Mouse (Mus musculus): Measurements from ENCODE around the gene Flnb. TPM values are rescaled to one million over a fixed set of nuclear protein-coding genes. Genes with fewer than 3 reads are reported as not detected.

Flnb gene
- polyA plus RNA-seq, 1 experiment from 2014 or later: 2.8 TPM

DNA sequence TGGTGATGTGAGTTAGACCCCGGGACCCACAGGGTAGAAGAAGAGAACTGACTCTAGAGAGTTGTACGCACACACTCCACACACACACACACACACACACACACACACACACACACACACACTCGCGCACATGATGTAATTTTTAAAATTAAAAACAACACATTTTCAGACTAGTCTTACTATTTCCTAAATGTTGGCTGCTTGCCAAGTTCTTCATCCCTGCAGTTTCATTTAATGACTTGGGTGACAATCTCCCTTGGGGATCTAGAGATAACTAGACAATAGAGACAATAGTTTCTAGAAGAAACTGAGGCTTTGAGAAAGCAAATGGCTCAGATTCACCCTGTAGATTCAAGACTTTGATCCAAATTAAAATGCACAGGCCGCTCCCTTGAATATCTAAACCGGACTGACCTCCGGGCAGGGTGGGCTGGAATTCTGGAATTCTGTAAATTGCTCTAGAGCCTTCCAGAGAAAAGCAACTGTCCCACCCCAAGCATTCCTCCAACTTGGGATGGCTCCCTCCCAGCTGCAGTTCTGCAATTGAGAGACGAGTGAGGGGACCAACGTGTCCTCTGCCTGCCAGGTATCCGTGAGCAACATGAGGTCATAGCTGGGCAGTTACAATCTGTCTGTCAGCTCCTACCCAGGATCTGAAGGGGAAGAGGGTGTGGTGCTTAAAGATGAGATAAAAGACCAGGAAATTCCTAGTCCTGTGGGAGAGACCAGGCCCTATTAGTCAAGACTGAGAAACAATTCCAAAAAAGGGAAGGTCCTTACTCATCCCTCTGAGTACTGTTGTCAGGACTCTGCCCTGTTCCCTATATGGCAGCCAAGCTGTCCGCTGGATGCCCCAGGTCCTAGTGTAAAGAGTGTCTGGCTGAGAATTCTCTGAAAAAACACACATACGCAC lies 8.5 kb upstream of the Flnb start:
- no peak overlapping the region for H3K4me3 ChIP-seq (ENCODE audit: inconsistent target)
- no peak overlapping the region for H3K27ac ChIP-seq
- no peaks in the 10 kb centered on the region for H3K36me3 ChIP-seq (ENCODE audit: inconsistent target)
- H3K79me2 ChIP-seq (ENCODE audit: inconsistent target): no peaks in the 10 kb centered on the region
- WGBS (ENCODE audit: missing documents): 96% methylated on average over 8 of the region's 12 CpGs

- no peak overlapping the region for H3K27ac ChIP-seq
- no peaks in the 10 kb centered on the region for H3K79me2 ChIP-seq (ENCODE audit: inconsistent target)
- 5% methylated on average over 36 of the region's 36 CpGs for WGBS (ENCODE audit: missing documents)
- peak overlapping the region; percentile 43 for H3K4me3 ChIP-seq (ENCODE audit: inconsistent target)
- H3K36me3 ChIP-seq (ENCODE audit: inconsistent target): no peaks in the 10 kb centered on the region
Observed at GRCm38 (mm10) chr14:7818463-7819121, 835 bp downstream of the Flnb start.

DNA sequence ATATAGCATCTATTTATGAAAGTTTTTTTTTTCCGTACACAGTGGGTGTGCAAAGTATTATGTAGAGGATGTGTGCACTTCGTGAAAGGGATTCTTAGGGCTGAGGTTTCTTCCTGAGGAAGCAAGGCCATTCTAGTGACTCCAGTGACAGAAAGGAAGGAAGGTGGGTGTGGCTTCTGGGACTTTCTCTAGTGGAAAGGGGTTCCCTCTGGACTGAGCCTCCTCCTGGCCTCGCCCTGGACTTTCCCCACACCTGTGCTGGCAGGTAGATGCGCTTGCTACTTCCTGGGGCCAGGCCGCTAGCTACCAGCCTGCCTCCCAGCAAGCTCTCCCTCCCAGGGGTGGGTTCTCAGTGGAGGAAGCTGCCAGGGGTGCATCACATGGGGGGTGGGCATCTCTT lies 1.7 kb downstream of the Flnb start:
- Histone ChIP-seq H3K79me2 (ENCODE audit: inconsistent target) (no peaks in the 10 kb centered on the region), H3K4me3 (ENCODE audit: inconsistent target) (no peak overlapping the region), H3K27ac (no peak overlapping the region), H3K36me3 (ENCODE audit: inconsistent target) (no peaks in the 10 kb centered on the region)
- WGBS (ENCODE audit: missing documents): 62% methylated on average over 5 of the region's 5 CpGs

GRCm38 (mm10) chr14:7821341-7821740 lies 3.6 kb downstream of the Flnb start:
- H3K27ac ChIP-seq: no peak overlapping the region
- 98% methylated on average over 8 of the region's 8 CpGs for WGBS (ENCODE audit: missing documents)
- no peaks in the 10 kb centered on the region for H3K36me3 ChIP-seq (ENCODE audit: inconsistent target)
- no peaks in the 10 kb centered on the region for H3K79me2 ChIP-seq (ENCODE audit: inconsistent target)
- no peak overlapping the region for H3K4me3 ChIP-seq (ENCODE audit: inconsistent target)

GRCm38 (mm10) chr14:7822693-7823092 lies 4.9 kb downstream of the Flnb start:
- Histone ChIP-seq H3K36me3 (ENCODE audit: inconsistent target) (no peaks in the 10 kb centered on the region), H3K4me3 (ENCODE audit: inconsistent target) (no peak overlapping the region), H3K79me2 (ENCODE audit: inconsistent target) (no peaks in the 10 kb centered on the region), H3K27ac (no peak overlapping the region)
- 93% methylated on average over 7 of the region's 7 CpGs for WGBS (ENCODE audit: missing documents)

- WGBS (ENCODE audit: missing documents): 84% methylated on average over 8 of the region's 8 CpGs
- no peak overlapping the region for H3K27ac ChIP-seq
- H3K79me2 ChIP-seq (ENCODE audit: inconsistent target): no peaks in the 10 kb centered on the region
- no peaks in the 10 kb centered on the region for H3K36me3 ChIP-seq (ENCODE audit: inconsistent target)
- no peak overlapping the region for H3K4me3 ChIP-seq (ENCODE audit: inconsistent target)
Observed at GRCm38 (mm10) chr14:7824651-7825268, 7.0 kb downstream of the Flnb start.

DNA sequence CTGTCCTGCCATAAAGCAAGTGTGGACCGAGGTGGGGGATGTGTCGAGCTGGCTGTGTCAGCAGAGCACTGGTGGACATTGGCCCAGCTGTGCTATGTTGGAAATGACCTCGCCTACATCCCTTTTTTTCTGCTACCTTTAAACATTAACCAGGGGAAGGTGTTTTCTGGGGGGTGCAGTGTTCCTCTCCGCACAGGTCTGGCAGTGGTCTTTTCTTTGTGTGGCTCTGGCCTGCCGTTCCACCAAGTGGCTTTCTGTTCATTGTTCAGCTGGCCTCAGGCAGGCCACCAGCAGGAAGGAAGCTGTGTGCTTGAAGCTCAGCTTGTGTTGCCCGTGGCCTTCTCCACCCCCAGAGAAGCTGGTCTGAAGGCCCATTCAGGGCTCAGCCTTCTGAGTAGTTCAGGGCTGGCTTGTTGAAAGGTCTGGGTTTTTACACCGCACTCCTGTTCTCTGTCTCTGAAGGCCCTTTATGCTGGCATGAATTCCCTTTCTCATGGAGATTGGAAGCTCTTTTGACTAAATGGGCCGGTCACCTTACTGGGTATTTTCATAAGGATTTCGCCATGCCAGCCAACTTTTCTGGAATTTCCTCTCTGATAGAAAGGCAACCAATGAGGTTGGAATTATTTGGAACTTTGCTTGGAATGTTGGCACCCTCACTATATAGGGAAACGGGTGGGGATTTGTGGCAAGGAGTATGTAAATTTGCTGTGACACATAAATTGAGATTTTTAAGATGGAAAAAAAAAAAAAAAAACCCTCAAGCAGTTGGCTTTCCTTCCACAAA lies 8.6 kb downstream of the Flnb start:
- Histone ChIP-seq H3K36me3 (ENCODE audit: inconsistent target) (no peaks in the 10 kb centered on the region), H3K79me2 (ENCODE audit: inconsistent target) (no peaks in the 10 kb centered on the region), H3K27ac (no peak overlapping the region), H3K4me3 (ENCODE audit: inconsistent target) (no peak overlapping the region)
- 49% methylated on average over 10 of the region's 10 CpGs for WGBS (ENCODE audit: missing documents)

- no peak overlapping the region for H3K27ac ChIP-seq
- no peaks in the 10 kb centered on the region for H3K79me2 ChIP-seq (ENCODE audit: inconsistent target)
- H3K4me3 ChIP-seq (ENCODE audit: inconsistent target): no peak overlapping the region
- WGBS (ENCODE audit: missing documents): 89% methylated on average over 2 of the region's 2 CpGs
- no peaks in the 10 kb centered on the region for H3K36me3 ChIP-seq (ENCODE audit: inconsistent target)
Observed at GRCm38 (mm10) chr14:7829181-7829580, 11.4 kb downstream of the Flnb start.

GRCm38 (mm10) chr14:7831770-7832439 lies 14.1 kb downstream of the Flnb start:
- Histone ChIP-seq H3K36me3 (ENCODE audit: inconsistent target) (no peaks in the 10 kb centered on the region), H3K79me2 (ENCODE audit: inconsistent target) (no peaks in the 10 kb centered on the region), H3K4me3 (ENCODE audit: inconsistent target) (no peak overlapping the region), H3K27ac (no peak overlapping the region)
- WGBS (ENCODE audit: missing documents): 100% methylated on average over 1 of the region's 1 CpGs

- H3K4me3 ChIP-seq (ENCODE audit: inconsistent target): no peak overlapping the region
- no peaks in the 10 kb centered on the region for H3K79me2 ChIP-seq (ENCODE audit: inconsistent target)
- no peak overlapping the region for H3K27ac ChIP-seq
- WGBS (ENCODE audit: missing documents): 96% methylated on average over 5 of the region's 5 CpGs
- H3K36me3 ChIP-seq (ENCODE audit: inconsistent target): no peaks in the 10 kb centered on the region
Observed at GRCm38 (mm10) chr14:7832440-7832783, 14.7 kb downstream of the Flnb start.

DNA sequence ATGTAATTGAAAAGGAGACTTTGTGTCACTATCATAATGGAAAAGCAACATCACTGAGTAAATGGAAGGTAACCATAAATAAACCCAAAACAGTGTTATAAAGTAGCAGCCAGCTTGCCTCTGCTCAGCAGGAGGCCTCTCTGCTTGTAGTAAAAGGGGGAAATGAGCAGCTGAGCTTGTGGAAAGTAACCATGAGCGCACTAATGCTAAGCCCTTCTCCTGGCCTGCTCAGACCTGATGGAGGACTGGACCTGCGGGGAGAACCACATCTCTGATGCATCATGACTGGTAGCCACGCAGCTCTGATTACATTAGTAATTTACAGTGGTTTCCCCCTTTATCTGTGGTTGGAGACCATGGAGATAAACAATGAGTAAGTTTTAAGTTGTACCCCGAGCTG lies 15.7 kb downstream of the Flnb start:
- Histone ChIP-seq H3K27ac (no peak overlapping the region), H3K79me2 (ENCODE audit: inconsistent target) (no peaks in the 10 kb centered on the region), H3K36me3 (ENCODE audit: inconsistent target) (no peaks in the 10 kb centered on the region), H3K4me3 (ENCODE audit: inconsistent target) (no peak overlapping the region)
- WGBS (ENCODE audit: missing documents): 89% methylated on average over 4 of the region's 4 CpGs

DNA sequence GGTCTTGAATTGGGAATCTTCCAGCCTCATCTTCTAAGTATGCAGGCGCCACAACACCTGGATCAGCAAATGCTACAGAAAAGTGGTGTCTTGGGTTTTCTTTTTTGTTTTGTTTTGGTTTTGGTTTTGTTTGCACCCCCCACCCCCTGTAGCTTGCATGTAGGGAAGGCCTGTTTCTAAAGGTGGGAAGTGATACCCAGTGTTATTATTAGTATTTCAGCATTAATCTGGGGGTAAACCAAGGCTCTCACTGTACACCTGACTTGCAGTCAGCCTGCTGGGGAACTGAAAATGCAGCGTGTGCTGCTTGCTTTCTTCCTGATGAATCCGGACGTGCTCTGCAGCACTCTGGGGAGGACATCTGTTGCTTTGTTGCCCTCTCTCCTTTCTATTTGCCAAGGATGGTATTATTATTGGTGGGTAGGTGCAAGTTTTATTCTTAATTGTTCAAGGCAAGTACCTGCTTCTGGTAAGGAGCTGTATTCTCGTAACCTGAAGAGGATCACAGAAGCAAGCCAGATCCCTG lies 20.9 kb downstream of the Flnb start:
- H3K4me3 ChIP-seq (ENCODE audit: inconsistent target): no peak overlapping the region
- H3K36me3 ChIP-seq (ENCODE audit: inconsistent target): no peaks in the 10 kb centered on the region
- 76% methylated on average over 5 of the region's 5 CpGs for WGBS (ENCODE audit: missing documents)
- H3K79me2 ChIP-seq (ENCODE audit: inconsistent target): no peaks in the 10 kb centered on the region
- H3K27ac ChIP-seq: no peak overlapping the region

GRCm38 (mm10) chr14:7839950-7840514 lies 22.3 kb downstream of the Flnb start:
- Histone ChIP-seq H3K79me2 (ENCODE audit: inconsistent target) (no peaks in the 10 kb centered on the region), H3K4me3 (ENCODE audit: inconsistent target) (no peak overlapping the region), H3K27ac (no peak overlapping the region), H3K36me3 (ENCODE audit: inconsistent target) (no peaks in the 10 kb centered on the region)
- WGBS (ENCODE audit: missing documents): 93% methylated on average over 8 of the region's 8 CpGs
